Mouse (Mus musculus) lung, adult 2 months (tissue): ENCODE results near the gene Poln.

ENCODE experiments used
- CTCF ChIP-seq: fragments of 200-500 bp; IDR thresholded peaks from 2 replicates; pipeline ENCODE4 v1.5.1; 2011; ENCODE audit warnings: mild to moderate bottlenecking, low read length, control low read depth; ENCODE audit not compliant: insufficient read depth
- POLR2A ChIP-seq: fragments of 200-500 bp; IDR thresholded peaks from 2 replicates; pipeline ENCODE4 v1.6.1; 2011; ENCODE audit warnings: low read depth, mild to moderate bottlenecking, control low read depth, low read length, borderline replicate concordance; ENCODE audit errors: extremely low read depth

- no peak for TF ChIP-seq CTCF
- no peak for TF ChIP-seq POLR2A
Observed at GRCm38 (mm10) chr5:34188856-34189255, 19.6 kb upstream of the Poln start.
